Mouse (Mus musculus): ENCODE results near the gene Pon3.

DNA sequence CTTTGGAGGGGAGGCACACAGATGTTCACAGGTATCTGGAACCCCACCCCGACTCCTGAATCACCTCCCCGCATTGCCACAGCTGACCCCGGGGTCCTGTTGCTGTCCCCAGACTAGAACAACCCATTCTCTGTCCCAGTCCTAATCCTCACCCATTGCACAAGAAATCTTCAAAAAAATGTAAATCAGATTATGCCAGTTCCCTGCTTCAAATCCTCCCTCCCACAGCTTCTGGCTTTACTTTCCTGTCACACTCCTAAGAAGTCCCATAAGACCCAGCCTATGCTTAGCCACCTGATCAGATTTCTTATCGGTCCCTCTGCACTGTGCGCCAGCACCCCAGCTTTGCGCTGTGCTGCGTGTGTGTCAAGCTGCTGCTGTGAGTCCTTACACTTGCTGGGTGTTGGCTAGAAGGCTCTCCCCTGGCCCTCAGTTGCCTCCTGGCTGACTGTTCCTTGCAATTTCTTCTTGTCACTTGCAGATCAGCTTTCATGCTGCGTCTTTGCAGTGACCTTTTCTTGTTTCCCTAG is 56.6 kb downstream of the Pon3 start:
- TF ChIP-seq POLR2A (IDR thresholded peaks at IDR 0.05; ENCODE audit: low read depth, low read length): no peak
- no peak for TF ChIP-seq CTCF (conservative IDR thresholded peaks at IDR 0.05; ENCODE audit: insufficient read depth, insufficient read length, low read depth, low read length)

Measured in kidney, adult 2 months (tissue).